Mouse (Mus musculus): ENCODE data around the gene Rd3l.

The Rd3l gene

GRCm38 (mm10) chr12:111980887-111981367 is at the start of gene Rd3l:
Rd3l (minus strand) TSS chr12:111981317.
- DNase-seq (ENCODE audit: low read depth, low spot score): no peak

GRCm38 (mm10) chr12:112027408-112027807 is 46.3 kb upstream of the Rd3l start:
- DNase-seq (ENCODE audit: low read depth, low spot score): no peak

GRCm38 (mm10) chr12:112025907-112026645 is 45.0 kb upstream of the Rd3l start:
- no peak for DNase-seq (ENCODE audit: low read depth, low spot score)

DNA sequence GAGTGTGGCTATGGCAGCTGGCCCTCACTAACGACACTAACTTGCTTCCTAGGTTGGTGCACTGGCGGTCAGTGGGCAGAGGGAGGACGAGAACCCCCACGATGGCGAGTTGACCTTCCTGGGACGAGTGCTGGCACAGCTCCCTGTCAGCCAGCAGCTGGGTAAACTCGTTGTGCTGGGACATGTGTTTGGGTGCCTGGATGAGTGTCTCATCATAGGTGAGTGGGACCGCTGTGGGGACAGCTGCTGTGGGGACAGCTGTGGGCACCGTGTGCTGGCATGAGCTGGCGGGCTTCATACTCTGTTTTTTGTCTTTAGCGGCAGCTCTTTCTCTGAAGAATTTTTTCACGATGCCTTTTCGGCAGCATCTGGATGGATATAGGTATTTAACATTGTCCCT is 44.3 kb upstream of the Rd3l start:
- no peak for DNase-seq (ENCODE audit: low read depth, low spot score)

DNA sequence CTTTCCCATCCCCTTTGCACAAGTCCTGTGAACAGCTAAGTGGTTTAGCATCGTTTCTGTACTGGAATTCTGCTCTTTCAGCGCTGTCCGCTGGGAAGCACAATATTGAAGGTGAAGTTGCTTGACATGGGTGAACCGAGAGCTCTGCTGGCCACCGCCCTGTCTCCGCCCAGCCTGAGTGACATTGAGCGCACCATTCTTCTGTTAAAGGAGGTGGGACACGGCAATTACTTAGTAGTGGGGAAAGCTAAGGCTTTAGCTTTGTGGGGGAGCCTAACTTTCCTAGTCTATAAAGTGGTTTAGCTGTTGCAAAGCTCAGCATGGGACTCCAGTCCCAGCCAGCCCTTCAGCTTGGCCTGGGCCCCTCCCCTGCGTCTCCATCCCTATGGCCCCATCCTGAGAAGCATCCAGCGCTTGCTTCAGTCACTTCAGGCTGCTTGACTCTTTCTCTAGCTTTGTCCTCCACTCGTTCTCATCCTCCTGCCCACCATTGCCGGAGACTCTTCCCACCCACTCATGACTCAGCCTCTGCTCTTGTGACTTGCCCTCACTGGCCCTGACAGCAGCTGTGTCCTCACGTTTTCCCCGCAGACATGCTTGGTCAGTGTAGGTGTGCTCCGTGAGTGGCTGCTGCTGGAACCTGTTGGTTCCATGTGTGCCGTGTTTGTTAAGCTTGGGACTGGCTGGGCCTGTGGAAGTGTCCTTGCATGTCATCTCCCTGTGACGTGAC is 43.6 kb upstream of the Rd3l start:
- DNase-seq (ENCODE audit: low read depth, low spot score): no peak

DNA sequence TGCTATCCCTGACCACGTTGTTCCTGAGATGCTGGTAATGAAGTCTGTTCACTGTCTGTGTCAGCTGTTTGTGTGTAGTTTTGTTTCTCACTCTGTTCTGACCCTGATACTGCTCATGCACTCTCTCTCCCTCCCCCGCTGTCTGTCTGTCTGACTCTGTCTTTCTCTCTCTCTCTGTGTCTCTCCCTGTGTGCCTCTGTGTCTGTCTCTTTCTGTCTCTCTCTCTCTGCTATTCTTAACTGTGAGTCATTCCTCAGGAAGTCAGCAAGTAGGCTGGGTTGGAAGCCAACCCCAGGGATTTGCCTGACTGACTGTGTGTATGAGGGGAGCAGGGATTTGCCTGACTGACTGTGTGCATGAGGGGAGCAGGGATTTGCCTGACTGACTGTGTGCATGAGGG is 42.2 kb upstream of the Rd3l start:
- DNase-seq (ENCODE audit: low read depth, low spot score): no peak

GRCm38 (mm10) chr12:112016346-112016745 is 35.2 kb upstream of the Rd3l start:
- DNase-seq (ENCODE audit: low read depth, low spot score): no peak

DNA sequence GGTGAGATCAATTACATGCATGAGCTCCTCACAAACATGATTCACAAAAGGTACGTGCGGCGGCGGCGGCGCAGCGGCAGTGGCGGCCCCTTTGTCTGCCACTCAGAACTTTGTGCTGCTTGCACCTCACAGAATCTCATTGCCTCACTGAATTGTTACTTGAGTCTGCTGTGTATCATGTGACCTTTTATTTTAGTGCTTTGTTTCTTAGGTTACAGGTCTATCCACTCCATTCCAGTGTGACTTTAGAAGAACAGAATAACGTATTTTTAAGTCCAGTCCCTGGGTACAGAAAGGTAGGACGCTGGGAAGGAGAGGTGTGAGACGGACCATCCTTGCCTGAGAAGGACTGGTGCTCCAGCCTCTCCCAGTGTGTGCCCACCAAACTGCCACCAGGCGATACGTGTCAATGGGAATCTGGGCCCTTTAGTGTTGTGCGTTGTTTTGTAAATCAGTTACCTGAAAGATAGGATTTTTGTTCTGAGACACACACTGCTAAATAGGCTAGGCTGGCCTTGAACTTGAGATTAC is 32.2 kb upstream of the Rd3l start:
- DNase-seq (ENCODE audit: low read depth, low spot score): no peak

- DNase-seq (ENCODE audit: low read depth, low spot score): no peak
Measured at GRCm38 (mm10) chr12:112012511-112013270, 31.6 kb upstream of the Rd3l start.

GRCm38 (mm10) chr12:112001223-112001622 is 20.1 kb upstream of the Rd3l start:
- peak; percentile 64 for DNase-seq (ENCODE audit: low read depth, low spot score)

DNA sequence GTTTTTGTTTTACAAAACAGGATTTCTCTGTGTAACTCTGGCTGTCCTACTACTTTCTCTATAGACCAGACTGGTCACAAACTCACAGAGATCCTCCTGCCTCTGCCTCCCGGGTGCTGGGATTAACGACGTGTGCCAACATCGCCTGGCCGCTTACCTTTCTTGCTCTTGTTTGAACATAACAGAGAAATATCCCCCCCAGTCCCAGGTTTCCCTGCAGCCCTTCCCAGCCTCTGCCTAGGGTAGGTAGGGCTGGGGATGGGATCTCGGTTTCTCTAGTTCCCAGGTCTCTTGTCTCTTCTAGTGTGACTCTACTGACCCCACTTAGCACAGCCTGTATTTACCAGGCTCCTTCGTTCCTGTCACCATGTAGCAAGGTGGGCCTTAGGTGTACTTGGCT is 18.6 kb upstream of the Rd3l start:
- no peak for DNase-seq (ENCODE audit: low read depth, low spot score)

GRCm38 (mm10) chr12:111995161-111995560 is 14.0 kb upstream of the Rd3l start:
- no peak for DNase-seq (ENCODE audit: low read depth, low spot score)

GRCm38 (mm10) chr12:111992626-111993025 is 11.5 kb upstream of the Rd3l start:
- DNase-seq (ENCODE audit: low read depth, low spot score): no peak

DNA sequence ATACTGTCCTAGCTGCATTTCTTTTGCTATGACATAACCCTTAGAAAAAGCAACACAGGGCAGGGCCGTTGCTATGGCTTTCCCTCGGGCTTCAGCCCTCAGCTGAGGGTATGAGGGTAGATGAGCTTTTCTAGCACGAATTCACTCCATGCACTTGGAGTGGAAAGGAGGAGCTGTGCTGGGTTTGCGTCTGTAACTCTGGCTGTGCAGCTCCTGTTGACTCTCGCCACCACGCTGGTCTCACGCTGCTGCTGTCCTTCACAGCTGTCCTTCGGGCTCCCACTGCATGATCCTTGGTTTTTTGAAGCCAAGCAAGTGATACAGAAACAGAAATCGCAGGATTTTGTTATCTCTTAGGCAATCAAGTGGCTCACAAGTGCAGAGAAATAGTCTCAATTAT is 5.6 kb upstream of the Rd3l start:
- no peak for DNase-seq (ENCODE audit: low read depth, low spot score)

GRCm38 (mm10) chr12:111983165-111983564 is 2.0 kb upstream of the Rd3l start:
- no peak for DNase-seq (ENCODE audit: low read depth, low spot score)

- no peak for DNase-seq (ENCODE audit: low read depth, low spot score)
Measured at GRCm38 (mm10) chr12:111981831-111982230, 714 bp upstream of the Rd3l start.

- DNase-seq (ENCODE audit: low read depth, low spot score): no peak
Measured at GRCm38 (mm10) chr12:111978274-111978673, 2.8 kb downstream of the Rd3l start.

DNA sequence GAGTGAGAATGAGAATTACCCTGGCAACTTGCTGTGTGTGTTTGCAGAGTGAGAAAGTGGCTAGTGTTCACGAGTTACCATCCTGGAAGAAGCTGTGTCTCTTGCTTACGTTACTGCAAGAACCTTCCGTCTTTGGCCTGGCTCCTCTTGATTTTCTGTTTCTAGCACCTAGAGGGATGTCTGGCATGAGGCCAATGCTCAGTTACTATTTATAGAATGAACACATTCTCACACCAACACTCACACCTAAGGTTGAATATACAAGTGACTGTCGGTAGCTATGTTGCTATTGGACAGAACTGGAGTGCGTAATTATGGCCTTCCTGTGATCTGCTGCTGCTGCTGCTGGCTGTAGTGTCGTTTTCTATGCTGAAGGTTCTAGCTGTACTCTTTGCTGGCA is 4.0 kb downstream of the Rd3l start:
- DNase-seq (ENCODE audit: low read depth, low spot score): no peak

GRCm38 (mm10) chr12:111974578-111974977 is 6.5 kb downstream of the Rd3l start:
- no peak for DNase-seq (ENCODE audit: low read depth, low spot score)

GRCm38 (mm10) chr12:111972504-111972903 is 8.6 kb downstream of the Rd3l start:
- DNase-seq (ENCODE audit: low read depth, low spot score): no peak

DNA sequence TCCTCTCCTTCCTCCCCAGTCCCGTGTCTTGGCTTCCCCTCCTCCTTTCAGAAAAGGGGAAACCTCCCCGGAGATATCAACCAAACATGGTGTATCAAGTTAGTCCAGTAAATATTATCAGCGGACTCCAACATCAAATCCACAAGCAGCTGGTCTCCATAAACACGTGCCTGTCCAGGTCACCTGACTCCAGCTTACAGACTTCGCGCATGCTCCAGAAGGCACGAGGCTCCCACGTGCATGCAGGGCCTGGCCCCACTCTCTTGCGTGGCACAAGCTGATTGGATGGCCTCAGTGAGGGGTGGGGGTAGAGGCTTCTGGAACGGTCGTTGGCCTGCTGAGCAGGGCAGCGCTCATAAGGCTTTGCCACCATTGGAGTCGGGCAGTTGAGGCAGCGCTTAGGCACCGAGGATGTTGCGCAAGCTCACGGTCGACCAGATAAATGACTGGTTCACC is 9.9 kb downstream of the Rd3l start, which contains the start of gene Tdrd9:
Tdrd9 (plus strand) TSS at position 329 of the 456 bp plus-strand sequence.
- no peak for DNase-seq (ENCODE audit: low read depth, low spot score)

DNA sequence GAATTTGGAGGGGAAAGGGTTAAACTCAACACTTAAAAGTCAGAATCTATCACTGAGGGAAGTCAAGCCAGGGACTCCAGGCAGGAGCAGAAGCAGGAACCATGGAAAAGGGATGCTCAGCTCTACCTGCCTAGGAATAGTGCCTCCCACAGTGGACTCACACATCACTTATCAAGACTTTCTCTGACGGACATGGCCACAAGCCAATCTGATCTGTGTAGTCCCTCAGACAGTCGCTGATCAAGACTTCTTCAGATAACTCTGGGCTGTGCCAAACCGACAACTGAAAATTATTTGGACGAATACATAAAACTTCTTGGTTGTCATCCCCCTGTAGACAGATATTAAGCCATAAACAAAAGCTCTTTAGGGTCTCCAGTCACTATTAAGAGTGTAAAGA is 11.0 kb downstream of the Rd3l start:
- DNase-seq (ENCODE audit: low read depth, low spot score): no peak
